Mouse (Mus musculus) CD8-positive naive resting alpha-beta T cell, adult 2 months (primary cell): ENCODE measurements around the gene Gnmt.

Source experiments
- DNase-seq, 2 experiments: peaks; one replicate each; pipeline ENCODE4 v3.0.0; 2022; ENCODE audit warnings: low read depth in 2 of 2, low spot score in 2 of 2

The Gnmt gene

GRCm38 (mm10) chr17:46742986-46743385 lies 14.0 kb upstream of the Gnmt start:
- DNase-seq = no peak

GRCm38 (mm10) chr17:46741305-46741704 lies 12.3 kb upstream of the Gnmt start:
- DNase-seq = no peak

DNA sequence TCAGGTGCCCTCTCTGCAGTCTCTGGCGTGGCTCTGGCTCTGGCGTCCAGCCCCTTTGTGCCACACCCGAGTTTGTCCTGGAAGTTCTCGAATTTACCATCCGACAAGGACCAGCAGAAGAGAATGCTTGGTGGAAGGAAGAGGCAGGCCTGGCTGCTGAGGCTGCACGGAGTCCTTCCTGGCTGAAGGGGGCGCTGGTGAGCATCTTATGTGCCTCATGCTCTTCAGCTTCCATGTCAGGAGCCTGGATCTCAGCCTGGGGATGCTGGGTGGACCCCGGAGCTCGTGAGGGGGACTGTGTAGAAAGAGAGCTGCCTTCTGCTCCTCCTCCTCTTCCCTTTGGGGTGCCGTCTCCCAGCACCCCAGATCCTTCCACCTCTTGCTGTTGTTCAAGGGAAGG lies 7.2 kb upstream of the Gnmt start:
- peak; percentile 27 to 38 for DNase-seq

GRCm38 (mm10) chr17:46735287-46735686 lies 6.3 kb upstream of the Gnmt start:
- no peak for DNase-seq

- no peak for DNase-seq
These were observed 5.1 kb upstream of the Gnmt start for GRCm38 (mm10) chr17:46734055-46734454.

DNA sequence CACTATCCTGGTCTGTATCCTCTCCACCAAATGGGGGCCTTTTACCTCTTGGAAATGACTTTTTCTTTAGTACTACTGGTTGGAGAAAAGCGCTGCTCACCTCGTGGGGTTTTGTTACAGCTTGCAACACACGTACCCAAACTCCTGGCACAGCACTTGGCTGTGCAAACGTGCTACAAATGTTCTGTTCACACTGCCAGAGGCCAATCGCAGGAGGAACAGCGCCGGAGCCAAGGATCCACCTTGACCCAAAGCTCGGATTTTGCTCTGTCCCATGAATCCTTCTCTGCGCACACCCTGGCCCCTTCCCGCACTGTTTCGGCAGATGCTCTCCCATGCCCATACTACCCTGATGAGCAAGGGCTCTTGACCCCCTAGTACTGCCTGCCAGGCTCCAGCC lies 472 bp downstream of the Gnmt start:
- no peak for DNase-seq

- no peak for DNase-seq
These were observed 947 bp downstream of the Gnmt start for GRCm38 (mm10) chr17:46728021-46728420.

GRCm38 (mm10) chr17:46727271-46727670 lies 1.7 kb downstream of the Gnmt start:
- DNase-seq = no peak

GRCm38 (mm10) chr17:46725731-46726645 lies 3.0 kb downstream of the Gnmt start:
- no peak for DNase-seq

GRCm38 (mm10) chr17:46725273-46725672 lies 3.7 kb downstream of the Gnmt start:
- DNase-seq = peak; percentile 27 to 51

DNA sequence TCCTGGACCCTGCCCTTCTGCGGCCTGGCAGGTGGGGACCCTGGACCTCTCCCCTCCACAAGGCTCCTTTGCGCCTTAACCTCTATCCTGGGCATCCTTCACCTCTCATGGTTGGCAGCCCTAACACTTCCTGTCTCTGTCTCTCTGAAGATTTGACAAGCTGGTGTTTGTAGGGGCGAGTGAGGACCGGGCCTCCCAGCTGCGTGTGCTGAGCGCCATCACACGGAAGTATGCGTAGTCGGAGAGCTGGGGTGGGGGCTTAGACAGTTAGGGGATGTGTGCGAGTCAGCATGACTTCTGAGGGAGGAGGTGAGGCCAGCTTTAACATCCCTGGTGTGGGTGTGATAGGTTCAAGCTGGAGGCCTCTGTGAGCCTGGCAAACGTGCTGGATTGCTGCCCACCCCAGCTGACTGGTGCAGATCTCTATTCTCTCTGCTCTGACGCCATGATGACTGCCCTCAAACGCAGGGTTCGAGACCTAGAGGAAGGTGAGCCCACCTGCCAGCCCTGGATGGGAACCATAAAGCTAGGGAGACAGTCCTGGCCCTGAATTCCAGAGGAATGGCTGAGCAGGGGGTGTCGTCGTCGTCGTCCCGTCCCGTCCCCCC lies 4.4 kb downstream of the Gnmt start:
- DNase-seq = no peak

DNA sequence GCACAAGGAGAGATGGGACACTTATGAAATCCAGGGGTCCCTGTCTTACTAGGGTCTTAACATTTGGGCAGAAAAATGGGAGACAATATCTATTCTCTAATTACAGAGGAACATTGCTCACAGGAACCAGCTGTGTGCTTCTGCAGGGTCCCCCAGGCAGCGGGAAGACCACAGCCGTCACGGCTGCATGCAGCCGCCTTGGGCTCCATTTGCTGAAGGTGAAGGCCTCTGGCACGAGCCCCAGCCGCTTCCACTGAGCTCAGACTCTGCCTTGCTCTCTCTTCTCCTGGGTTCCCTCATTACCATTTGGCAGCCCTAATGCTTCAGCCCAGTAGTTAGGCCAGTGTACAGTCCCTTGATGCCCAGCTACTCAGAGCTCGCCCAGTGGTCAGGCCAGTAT lies 7.9 kb downstream of the Gnmt start:
- no peak for DNase-seq

- DNase-seq = no peak
These were observed 14.0 kb downstream of the Gnmt start for GRCm38 (mm10) chr17:46714756-46715481.

DNA sequence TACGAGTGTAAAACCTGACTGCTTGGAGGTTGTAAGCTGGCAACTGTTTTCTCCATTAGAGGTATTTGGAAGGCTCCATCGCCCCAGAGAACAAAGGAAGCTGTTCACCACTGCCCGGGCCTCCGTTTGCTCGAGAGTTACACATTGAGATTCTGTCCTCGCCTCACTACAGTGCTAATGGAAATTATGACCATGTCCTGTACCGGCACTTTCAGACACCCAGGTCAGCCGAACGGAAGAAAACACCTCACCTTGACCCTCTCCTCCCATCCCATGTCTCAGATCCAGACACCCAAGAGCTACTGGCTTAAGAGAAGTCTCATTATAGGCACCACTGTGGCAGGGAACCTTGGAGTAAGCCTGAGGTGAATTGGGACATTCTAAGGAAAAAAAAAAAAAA lies 15.1 kb downstream of the Gnmt start:
- no peak for DNase-seq

DNA sequence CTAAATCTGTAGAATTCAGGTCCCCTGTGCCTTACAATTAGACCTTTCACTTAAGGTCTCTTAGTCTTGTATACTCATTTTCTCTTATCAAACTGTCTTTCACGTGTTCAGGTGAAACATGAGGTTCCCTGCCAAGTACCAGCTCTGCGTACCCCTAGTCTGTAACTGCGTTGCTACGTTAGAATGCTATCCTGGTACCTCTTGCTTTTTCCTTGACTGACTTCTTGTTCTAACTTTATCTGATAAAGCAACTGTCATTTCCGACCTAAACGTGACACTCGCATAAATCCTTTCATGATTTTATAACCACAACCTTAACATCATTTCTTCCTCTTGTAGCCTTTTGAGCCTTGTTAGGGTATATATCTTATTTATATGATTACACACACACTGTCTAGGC lies 16.5 kb downstream of the Gnmt start:
- no peak for DNase-seq

GRCm38 (mm10) chr17:46711612-46712271 lies 17.2 kb downstream of the Gnmt start:
- no peak for DNase-seq

- DNase-seq = peak; percentile 88 to 90
These were observed 17.9 kb downstream of the Gnmt start, which contains the start of gene Pex6 for GRCm38 (mm10) chr17:46710959-46711597. Pex6 (plus strand) TSS chr17:46711463.

GRCm38 (mm10) chr17:46706375-46707089 lies 22.4 kb downstream of the Gnmt start:
- DNase-seq = no peak

GRCm38 (mm10) chr17:46704887-46705835 lies 23.8 kb downstream of the Gnmt start, which contains the start of gene Ppp2r5d:
Ppp2r5d (minus strand) TSS chr17:46705111.
- peak; percentile 94 to 96 for DNase-seq
